Mouse (Mus musculus): ENCODE measurements at regions not wholly inside any gene's neighbourhood (a gene's known extent, or its start where the extent isn't known, plus 50 kb on each side); places are given as distances from the start of the nearest gene placed in this dataset.

- TF ChIP-seq EP300 (IDR thresholded peaks at IDR 0.05) (no peak), CTCF (IDR thresholded peaks at IDR 0.05) (no peak)
These were observed 270.9 kb downstream of the Ar start for GRCm38 (mm10) chrX:98419437-98419836.

Data from lung, postnatal 0 days (tissue).